Mouse (Mus musculus): Measurements from ENCODE around the gene Chd5. TPM values are rescaled to one million over a fixed set of nuclear protein-coding genes. Genes with fewer than 3 reads are reported as not detected.

The Chd5 gene
- total RNA-seq, 2 experiments from 2014 or later: 6.9 to 9.7 TPM

DNA sequence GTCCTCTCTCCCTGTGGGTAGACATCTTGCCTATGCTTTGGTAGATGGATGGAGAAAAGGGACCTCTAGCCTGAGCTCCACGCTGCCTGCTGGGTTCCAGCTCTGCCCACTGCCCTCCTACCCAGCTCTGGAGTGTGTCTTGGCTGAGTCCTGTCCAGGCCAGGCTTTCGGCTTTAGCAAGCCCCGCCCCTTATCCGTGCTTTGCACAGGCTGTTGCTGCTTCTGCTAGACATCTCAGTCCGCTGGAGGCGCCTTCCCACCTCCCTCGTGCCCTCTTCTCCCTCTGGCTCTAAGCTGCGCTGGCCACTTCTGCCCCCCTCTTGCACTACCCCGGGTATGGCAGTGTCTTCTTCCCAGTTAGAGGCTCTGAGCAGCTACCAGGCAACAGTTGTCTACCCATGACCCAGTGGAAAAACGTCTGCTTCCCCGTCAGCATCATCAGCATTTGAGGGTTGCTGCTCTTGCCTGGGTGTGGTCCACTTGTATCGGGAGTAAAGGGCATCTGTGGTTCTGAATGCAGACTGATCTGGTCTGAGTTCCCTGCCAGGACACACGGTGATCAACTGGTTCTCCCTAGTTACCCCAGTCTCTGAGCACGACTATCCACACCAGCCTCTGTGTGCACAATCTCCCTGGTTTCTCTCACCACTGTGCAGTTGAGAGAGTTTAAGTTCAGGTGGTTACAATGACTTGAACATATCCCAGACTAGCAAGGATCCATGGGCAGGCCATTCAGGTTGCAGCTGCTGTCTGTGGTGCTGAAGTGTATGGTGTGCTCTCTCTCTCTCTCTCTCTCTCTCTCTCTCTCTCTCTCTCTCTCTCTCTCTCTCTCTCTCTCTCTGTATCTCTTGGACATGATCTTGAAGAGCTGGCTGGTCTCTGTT lies 13.2 kb downstream of the Chd5 start:
- DNase-seq (ENCODE audit: low spot score in 2 of 2): no peak

GRCm38 (mm10) chr4:152353886-152354637 lies 15.6 kb downstream of the Chd5 start:
- DNase-seq (ENCODE audit: low spot score in 2 of 2): no peak

- DNase-seq (ENCODE audit: low spot score in 2 of 2): no peak
These were observed 17.2 kb downstream of the Chd5 start for GRCm38 (mm10) chr4:152355672-152356071.

GRCm38 (mm10) chr4:152359700-152360099 lies 21.2 kb downstream of the Chd5 start:
- DNase-seq (ENCODE audit: low spot score in 2 of 2): no peak

GRCm38 (mm10) chr4:152360855-152361254 lies 22.4 kb downstream of the Chd5 start:
- no peak for DNase-seq (ENCODE audit: low spot score in 2 of 2)

DNA sequence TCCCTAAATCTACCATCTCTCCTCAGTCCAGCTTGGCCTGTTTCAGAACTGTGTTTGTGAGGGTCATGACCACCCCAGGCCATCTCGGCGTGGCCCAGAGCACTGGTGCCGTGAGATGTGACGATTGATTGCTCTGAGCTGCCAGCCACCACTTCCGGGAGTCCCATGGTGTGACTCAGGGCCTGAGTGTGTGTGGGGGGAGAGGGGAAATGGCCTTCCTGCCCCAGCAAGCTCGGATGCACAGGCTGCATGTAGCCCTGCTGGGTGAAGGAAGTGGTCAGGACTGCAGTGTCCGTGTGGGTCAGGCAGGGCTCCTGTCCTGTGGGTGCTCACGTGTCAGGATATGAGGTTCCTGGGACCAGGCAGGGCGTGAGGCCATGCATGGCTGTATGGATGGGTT lies 23.7 kb downstream of the Chd5 start:
- DNase-seq (ENCODE audit: low spot score in 2 of 2): no peak

GRCm38 (mm10) chr4:152365228-152365627 lies 26.8 kb downstream of the Chd5 start:
- no peak for DNase-seq (ENCODE audit: low spot score in 2 of 2)

DNA sequence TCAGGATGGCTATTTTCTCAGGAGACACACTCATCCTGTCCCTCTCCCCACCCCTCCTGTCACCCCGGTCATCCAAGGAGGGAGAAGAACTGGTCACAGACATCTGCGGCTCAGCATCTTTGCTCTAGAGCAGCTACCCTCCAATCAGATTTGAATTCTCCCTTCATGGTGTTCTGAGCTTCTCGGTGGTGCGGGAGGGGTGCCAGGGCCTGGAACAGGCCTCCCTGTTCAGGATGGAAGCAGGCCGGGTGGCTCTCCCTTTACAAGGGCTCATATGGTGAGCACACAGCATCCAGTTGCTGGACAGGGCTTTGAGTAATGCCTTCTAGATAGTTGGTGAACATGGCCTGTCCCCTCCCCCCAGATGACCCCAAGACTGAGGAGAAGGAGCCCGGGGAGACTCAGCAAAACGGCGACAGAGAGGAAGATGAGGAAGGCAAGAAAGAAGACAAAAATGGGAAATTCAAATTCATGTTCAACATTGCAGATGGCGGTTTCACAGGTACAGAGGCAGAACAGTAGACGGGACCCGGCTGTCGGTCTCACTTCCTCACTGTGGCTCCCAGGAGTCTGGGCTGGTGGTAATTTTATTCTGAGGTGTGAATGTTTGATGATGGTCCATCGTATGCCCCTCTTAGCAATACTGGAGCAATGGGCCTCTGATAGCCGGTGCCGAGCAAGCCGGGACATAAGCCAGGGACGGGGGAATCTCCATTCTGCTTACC lies 44.2 kb downstream of the Chd5 start:
- DNase-seq (ENCODE audit: low spot score in 2 of 2): no peak

- DNase-seq (ENCODE audit: low spot score in 2 of 2): peak in 1 of 2 experiments; percentile 27
These were observed 47.2 kb downstream of the Chd5 start for GRCm38 (mm10) chr4:152385644-152386043.

GRCm38 (mm10) chr4:152392192-152392591 lies 53.7 kb downstream of the Chd5 start:
- DNase-seq (ENCODE audit: low spot score in 2 of 2): no peak

GRCm38 (mm10) chr4:152392627-152393026 lies 54.2 kb downstream of the Chd5 start:
- DNase-seq (ENCODE audit: low spot score in 2 of 2): no peak

DNA sequence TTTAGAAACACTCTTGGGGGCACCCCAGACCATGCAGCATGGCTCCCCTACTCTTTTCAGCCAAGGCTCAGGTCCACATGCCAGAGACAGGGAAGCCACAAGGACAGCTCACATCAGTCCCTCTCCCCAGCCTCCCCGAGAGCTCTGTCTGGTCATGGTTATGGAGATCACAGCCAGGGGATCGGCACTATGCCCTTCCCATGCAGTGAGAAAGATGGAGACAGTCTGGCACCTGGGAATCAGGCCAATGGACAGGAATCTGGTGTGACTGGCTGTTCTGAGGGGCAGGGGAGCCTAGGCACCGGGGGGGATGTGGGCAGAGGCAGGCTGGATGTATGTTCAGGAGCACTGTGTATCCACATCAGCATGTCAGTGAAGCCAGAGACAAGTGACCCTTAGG lies 60.5 kb downstream of the Chd5 start:
- no peak for DNase-seq (ENCODE audit: low spot score in 2 of 2)

DNA sequence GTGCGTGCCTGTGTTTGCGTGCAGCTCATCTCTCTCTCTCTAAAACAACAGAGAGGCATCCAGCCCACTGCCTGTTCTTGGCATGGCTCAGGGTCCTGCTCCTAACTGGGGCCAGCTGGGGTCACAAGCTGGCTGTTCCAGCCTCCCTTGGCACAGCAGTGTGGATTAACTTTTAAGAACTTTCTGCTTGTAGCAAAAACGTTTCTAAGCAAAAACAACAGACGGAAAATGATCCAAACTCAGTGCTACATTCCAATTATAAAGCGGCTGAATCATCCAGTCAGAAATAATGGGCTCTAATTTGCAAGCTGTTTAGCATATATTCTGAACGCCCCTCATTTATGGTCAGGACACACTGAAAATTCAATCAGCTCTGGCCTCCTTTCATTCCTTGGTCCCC lies 66.7 kb downstream of the Chd5 start:
- DNase-seq (ENCODE audit: low spot score in 2 of 2): no peak

- DNase-seq (ENCODE audit: low spot score in 2 of 2): no peak
These were observed 67.3 kb downstream of the Chd5 start for GRCm38 (mm10) chr4:152405671-152406201.

DNA sequence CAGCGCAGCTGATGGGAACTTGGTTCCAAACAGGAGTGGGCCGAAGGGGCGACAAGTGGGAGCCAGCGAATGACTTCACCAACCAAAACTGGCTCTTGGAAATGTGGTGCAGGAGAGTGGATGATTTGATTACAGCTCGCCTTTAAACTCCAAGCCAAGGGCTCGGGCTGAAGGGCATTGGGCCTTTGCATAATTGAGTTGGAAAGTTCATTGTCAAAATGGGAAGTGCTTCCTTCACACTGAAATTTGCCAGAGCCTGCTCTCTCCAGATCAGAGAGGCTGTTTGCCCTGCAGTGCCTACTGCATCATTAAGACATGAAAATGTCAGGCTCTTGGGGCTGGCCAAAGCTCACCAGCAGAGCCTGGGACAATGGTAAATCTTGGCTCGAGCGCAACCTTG lies 68.1 kb downstream of the Chd5 start:
- no peak for DNase-seq (ENCODE audit: low spot score in 2 of 2)

GRCm38 (mm10) chr4:152410961-152411360 lies 72.5 kb downstream of the Chd5 start:
- DNase-seq (ENCODE audit: low spot score in 2 of 2): no peak

DNA sequence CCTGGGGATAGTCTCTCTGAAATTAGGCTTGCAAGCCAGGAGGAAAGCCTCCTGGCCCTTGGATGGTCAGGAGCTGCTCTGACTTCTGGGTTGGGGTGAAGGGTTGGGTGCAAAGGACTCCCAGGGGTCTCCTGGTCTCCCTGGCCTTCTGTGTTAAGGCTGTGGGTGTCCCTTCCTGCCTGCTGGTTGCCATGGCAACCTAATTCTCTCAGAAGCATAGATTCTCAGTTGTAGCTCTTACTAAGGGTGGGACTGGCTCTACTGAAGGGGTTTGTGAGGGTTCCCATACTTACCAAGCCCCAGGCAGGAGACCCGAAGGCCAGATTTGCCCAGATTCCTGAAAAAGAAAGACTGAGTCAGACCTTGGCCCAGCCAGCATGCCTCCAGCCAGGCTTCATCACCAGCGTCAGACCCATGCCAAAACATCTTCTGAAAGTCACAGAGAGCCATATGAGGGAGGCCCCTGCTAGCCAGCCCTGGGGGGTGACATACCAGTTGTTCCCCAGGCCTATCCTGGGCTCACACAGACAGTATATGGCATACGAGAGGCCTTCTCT lies 74.2 kb downstream of the Chd5 start:
- DNase-seq (ENCODE audit: low spot score in 2 of 2): no peak

- DNase-seq (ENCODE audit: low spot score in 2 of 2): no peak
These were observed 80.0 kb downstream of the Chd5 start for GRCm38 (mm10) chr4:152418229-152419060.

- DNase-seq (ENCODE audit: low spot score in 2 of 2): no peak
These were observed 85.1 kb downstream of the Chd5 start for GRCm38 (mm10) chr4:152423576-152423975.

GRCm38 (mm10) chr4:152424341-152424740 lies 85.9 kb downstream of the Chd5 start:
- DNase-seq (ENCODE audit: low spot score in 2 of 2): peak in 1 of 2 experiments; percentile 17

Measured in adrenal gland, adult 18-20 months (tissue).